Mouse (Mus musculus): ENCODE measurements at regions not wholly inside any gene's neighbourhood (a gene's known extent, or its start where the extent isn't known, plus 50 kb on each side); places are given as distances from the start of the nearest gene placed in this dataset.
"Not testable (repeated sequence)": the region's sequence is repeated elsewhere in the genome, so short reads cannot be mapped to it uniquely, and the experiment has no call there.

GRCm38 (mm10) chr14:13029794-13030193 lies 206.9 kb upstream of the Cadps start:
- Histone ChIP-seq H3K27me3 (ENCODE audit: control insufficient read depth, insufficient read depth, insufficient read length) (no peaks in the 10 kb centered on the region), H3K79me2 (ENCODE audit: control insufficient read depth, insufficient read depth) (no peaks in the 10 kb centered on the region), H3K36me3 (ENCODE audit: control insufficient read depth, insufficient read depth) (no peaks in the 10 kb centered on the region), H3K4me2 (ENCODE audit: low read depth) (no peak overlapping the region), H3K4me3 (no peak overlapping the region), H3ac (ENCODE audit: control insufficient read depth, insufficient read length) (no peak overlapping the region)
- TF ChIP-seq MYOD1 (IDR thresholded peaks at IDR 0.05; ENCODE audit: control insufficient read depth in 1 of 3, insufficient read length in 2 of 3, low read depth in 2 of 3): peak in 2 of 3 experiments; percentile 79 to 88
- TF ChIP-seq POLR2A (IDR thresholded peaks at IDR 0.05; ENCODE audit: insufficient read length, low read depth): no peak
- peak; percentile 35 to 81 (median 75) for TF ChIP-seq MYOG (IDR thresholded peaks at IDR 0.05; ENCODE audit: control insufficient read depth in 1 of 3, insufficient read depth in 1 of 3, insufficient read length in 2 of 3, low read depth in 2 of 3)
- TF ChIP-seq TCF3 (IDR thresholded peaks at IDR 0.05; ENCODE audit: insufficient read length, low read depth): peak; percentile 33
- TF ChIP-seq POLR2AphosphoS2 (IDR thresholded peaks at IDR 0.05; ENCODE audit: insufficient read length, low read depth): no peak

GRCm38 (mm10) chr14:13022744-13023143 lies 199.9 kb upstream of the Cadps start:
- TF ChIP-seq POLR2AphosphoS2 (IDR thresholded peaks at IDR 0.05; ENCODE audit: insufficient read length, low read depth) (no peak), TCF12 (IDR thresholded peaks at IDR 0.05; ENCODE audit: insufficient read depth, poor library complexity, severe bottlenecking) (peak; percentile 25), MYOG (IDR thresholded peaks at IDR 0.05; ENCODE audit: control insufficient read depth in 1 of 3, insufficient read depth in 1 of 3, insufficient read length in 2 of 3, low read depth in 2 of 3) (peak in 1 of 3 experiments; percentile 36), MYOD1 (IDR thresholded peaks at IDR 0.05; ENCODE audit: control insufficient read depth in 1 of 3, insufficient read length in 2 of 3, low read depth in 2 of 3) (peak in 2 of 3 experiments; percentile 21 to 35), SRF (IDR thresholded peaks at IDR 0.05; ENCODE audit: control insufficient read depth, insufficient read length, low read depth) (no peak)

DNA sequence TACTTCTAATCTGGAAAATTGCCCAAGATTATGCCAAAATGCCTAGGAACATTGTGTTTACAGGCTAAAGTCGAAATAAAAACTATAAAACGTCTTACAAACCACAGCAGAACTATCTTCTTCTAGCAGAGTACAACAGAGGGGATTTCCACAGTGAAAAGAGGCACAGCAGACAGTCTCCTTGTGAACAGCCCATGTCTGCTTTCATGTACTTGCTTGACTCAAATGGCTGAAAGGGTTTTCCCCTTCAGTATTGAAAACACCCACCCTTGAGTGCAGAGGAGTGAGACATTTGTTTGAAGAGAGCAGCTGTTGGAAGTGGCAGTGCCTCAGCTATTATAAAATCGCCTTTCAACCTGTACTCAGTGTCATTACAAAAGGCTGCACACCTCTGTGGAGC lies 188.2 kb upstream of the Cadps start:
- H3K4me3 ChIP-seq: no peak overlapping the region
- no peak overlapping the region for H3ac ChIP-seq (ENCODE audit: control insufficient read depth, insufficient read length)
- no peaks in the 10 kb centered on the region for H3K27me3 ChIP-seq (ENCODE audit: control insufficient read depth, insufficient read depth, insufficient read length)

More at GRCm38 (mm10) chr14:13022744-13023143, 199.9 kb upstream of the Cadps start:
- H3ac ChIP-seq (ENCODE audit: control insufficient read depth, insufficient read length): no peak overlapping the region
- H3K79me2 ChIP-seq (ENCODE audit: control insufficient read depth, insufficient read depth): no peaks in the 10 kb centered on the region
- H3K36me3 ChIP-seq (ENCODE audit: control insufficient read depth, insufficient read depth): no peaks in the 10 kb centered on the region
- no peak overlapping the region for H3K4me3 ChIP-seq
- no peaks in the 10 kb centered on the region for H3K27me3 ChIP-seq (ENCODE audit: control insufficient read depth, insufficient read depth, insufficient read length)
- H3K4me2 ChIP-seq (ENCODE audit: low read depth): peak overlapping the region; percentile 68

DNA sequence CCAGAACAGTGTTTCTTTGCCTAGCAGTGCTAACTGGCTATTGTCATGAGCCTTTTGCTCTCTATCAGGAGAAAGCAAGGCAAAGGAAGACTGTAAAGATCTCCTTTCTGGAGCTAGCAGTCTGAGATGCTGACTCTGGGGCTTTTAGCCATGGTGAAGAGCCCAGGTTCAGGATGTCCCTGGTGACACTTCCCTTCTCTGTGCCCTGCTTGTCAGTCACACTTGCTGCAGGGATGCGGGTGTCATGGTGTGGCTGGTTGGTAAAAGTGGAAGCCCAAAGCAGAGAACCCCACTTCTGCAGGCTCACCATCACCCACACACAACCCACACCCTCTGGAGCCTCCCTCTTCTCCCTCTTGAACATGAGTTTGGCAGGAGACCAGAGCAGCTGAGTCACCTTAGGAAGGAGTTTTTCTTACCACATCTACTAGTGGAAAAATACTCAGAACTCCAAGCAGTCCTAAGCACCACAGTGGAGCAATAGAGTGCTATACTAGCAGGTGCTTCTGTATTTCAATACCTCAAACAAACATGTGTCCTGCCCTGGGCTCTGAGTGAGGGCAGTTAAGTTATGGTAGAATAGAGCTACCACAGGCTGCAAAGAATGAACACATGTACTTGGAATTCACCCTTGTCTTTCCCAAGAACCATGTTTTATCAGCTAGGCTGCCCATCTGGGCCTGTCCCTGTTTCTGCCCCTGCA lies 178.3 kb upstream of the Cadps start:
- no peak for TF ChIP-seq MYOG (IDR thresholded peaks at IDR 0.05; ENCODE audit: control insufficient read depth in 1 of 3, insufficient read depth in 1 of 3, insufficient read length in 2 of 3, low read depth in 2 of 3)
- peak; percentile 41 for TF ChIP-seq USF1 (IDR thresholded peaks at IDR 0.05; ENCODE audit: low read depth)
- Histone ChIP-seq H3K27me3 (ENCODE audit: control insufficient read depth, insufficient read depth, insufficient read length) (no peaks in the 10 kb centered on the region), H3K79me2 (ENCODE audit: control insufficient read depth, insufficient read depth) (no peaks in the 10 kb centered on the region), H3K4me2 (ENCODE audit: low read depth) (peak overlapping the region; percentile 28), H3K36me3 (ENCODE audit: control insufficient read depth, insufficient read depth) (no peaks in the 10 kb centered on the region), H3K4me3 (no peak overlapping the region), H3ac (ENCODE audit: control insufficient read depth, insufficient read length) (no peak overlapping the region)

More for the DNA sequence above, 188.2 kb upstream of the Cadps start:
- H3K4me2 ChIP-seq (ENCODE audit: low read depth): no peak overlapping the region
- no peak for TF ChIP-seq MYOG (IDR thresholded peaks at IDR 0.05; ENCODE audit: control insufficient read depth in 1 of 3, insufficient read depth in 1 of 3, insufficient read length in 2 of 3, low read depth in 2 of 3)
- TF ChIP-seq MAX (IDR thresholded peaks at IDR 0.05; ENCODE audit: low read depth): no peak
- no peak for TF ChIP-seq REST (IDR thresholded peaks at IDR 0.05; ENCODE audit: insufficient read depth, insufficient read length)
- no peaks in the 10 kb centered on the region for H3K36me3 ChIP-seq (ENCODE audit: control insufficient read depth, insufficient read depth)
- no peaks in the 10 kb centered on the region for H3K79me2 ChIP-seq (ENCODE audit: control insufficient read depth, insufficient read depth)

DNA sequence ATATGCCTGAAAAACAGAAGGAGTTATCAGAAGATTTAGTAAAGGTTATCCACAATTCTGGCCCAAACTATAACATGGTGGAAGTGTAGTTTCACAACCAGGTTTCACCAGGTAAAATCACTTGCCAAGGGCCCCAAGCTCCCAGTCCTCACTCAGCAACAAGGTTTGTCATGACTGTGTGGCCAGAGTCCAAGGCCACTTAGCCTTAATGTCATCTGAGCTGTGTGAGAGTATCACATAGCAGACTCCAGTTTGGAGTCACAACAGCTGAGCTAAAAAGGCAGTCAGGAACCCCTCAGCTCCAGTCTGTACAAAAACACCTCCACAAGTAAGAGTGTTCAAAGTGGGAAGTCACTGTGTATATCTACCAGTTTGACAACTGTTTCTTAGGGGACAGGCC lies 156.5 kb upstream of the Cadps start:
- TF ChIP-seq MYOD1 (IDR thresholded peaks at IDR 0.05; ENCODE audit: control insufficient read depth in 1 of 3, insufficient read length in 2 of 3, low read depth in 2 of 3): peak in 1 of 3 experiments; percentile 43
- TF ChIP-seq E2F4 (IDR thresholded peaks at IDR 0.05; ENCODE audit: insufficient read depth): no peak
- no peak for TF ChIP-seq TCF12 (IDR thresholded peaks at IDR 0.05; ENCODE audit: insufficient read depth, poor library complexity, severe bottlenecking)

GRCm38 (mm10) chr14:12966441-12966840 lies 143.6 kb upstream of the Cadps start:
- TF ChIP-seq TCF12 (IDR thresholded peaks at IDR 0.05; ENCODE audit: insufficient read depth, poor library complexity, severe bottlenecking): no peak
- TF ChIP-seq SRF (IDR thresholded peaks at IDR 0.05; ENCODE audit: control insufficient read depth, insufficient read length, low read depth): no peak
- Histone ChIP-seq H3ac (ENCODE audit: control insufficient read depth, insufficient read length) (no peak overlapping the region), H3K36me3 (ENCODE audit: control insufficient read depth, insufficient read depth) (no peaks in the 10 kb centered on the region), H3K4me3 (no peak overlapping the region), H3K79me2 (ENCODE audit: control insufficient read depth, insufficient read depth) (no peaks in the 10 kb centered on the region), H3K4me2 (ENCODE audit: low read depth) (no peak overlapping the region), H3K27me3 (ENCODE audit: control insufficient read depth, insufficient read depth, insufficient read length) (no peaks in the 10 kb centered on the region)

More for the DNA sequence above, 156.5 kb upstream of the Cadps start:
- no peaks in the 10 kb centered on the region for H3K36me3 ChIP-seq (ENCODE audit: control insufficient read depth, insufficient read depth)
- no peaks in the 10 kb centered on the region for H3K79me2 ChIP-seq (ENCODE audit: control insufficient read depth, insufficient read depth)
- no peaks in the 10 kb centered on the region for H3K27me3 ChIP-seq (ENCODE audit: control insufficient read depth, insufficient read depth, insufficient read length)
- no peak overlapping the region for H3K4me2 ChIP-seq (ENCODE audit: low read depth)
- no peak overlapping the region for H3ac ChIP-seq (ENCODE audit: control insufficient read depth, insufficient read length)
- H3K4me3 ChIP-seq: no peak overlapping the region

GRCm38 (mm10) chr14:12957896-12958295 lies 135.0 kb upstream of the Cadps start:
- not testable (repeated sequence) for H3K27me3 ChIP-seq (ENCODE audit: control insufficient read depth, insufficient read depth, insufficient read length); H3K36me3 ChIP-seq (ENCODE audit: control insufficient read depth, insufficient read depth); H3K4me2 ChIP-seq (ENCODE audit: low read depth); H3K4me3 ChIP-seq; H3K79me2 ChIP-seq (ENCODE audit: control insufficient read depth, insufficient read depth); H3ac ChIP-seq (ENCODE audit: control insufficient read depth, insufficient read length)
